ENCODE assay signal across 8 mouse cellular contexts in the genomic region with DNA sequence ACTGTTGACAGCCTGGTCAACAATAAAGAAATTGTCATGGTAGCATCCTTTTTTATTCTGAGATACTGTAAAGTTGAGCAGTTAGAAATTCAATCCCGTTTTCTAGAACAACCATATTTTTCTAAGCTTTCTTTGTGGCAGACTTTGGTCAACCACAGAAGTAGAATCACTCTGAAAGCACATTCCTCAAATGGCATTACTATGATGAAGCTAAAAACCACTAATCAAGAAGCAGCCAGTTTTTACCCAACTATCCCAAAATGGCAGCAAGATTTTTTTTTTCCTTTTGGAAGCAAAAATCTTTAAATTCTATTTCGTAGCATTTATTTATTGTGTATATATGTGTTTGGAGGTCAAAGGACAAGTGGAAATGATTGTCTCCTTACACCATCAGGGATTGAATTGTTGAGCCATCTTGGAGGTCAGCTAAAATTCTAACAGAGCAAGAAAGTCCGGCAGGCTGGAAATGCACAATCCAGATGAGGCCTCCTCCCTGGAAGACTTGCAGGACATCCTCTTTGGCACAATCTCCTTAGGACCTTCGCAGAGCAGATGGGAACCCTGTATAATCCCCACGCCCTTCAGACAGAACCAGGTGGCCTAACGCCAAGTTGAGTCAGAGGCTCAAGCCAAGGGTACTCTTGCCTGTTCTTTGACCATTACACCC. TPM values are rescaled to one million over a fixed set of nuclear protein-coding genes. Genes with fewer than 3 reads are reported as not detected.
DNase-seq lines count a peak whose midpoint lies in the region; ATAC-seq and TF ChIP-seq lines count a peak whose summit lies in the region.

No protein-coding gene starts in this region.

- no peaks in the 10 kb centered on the region for H3K9me3 ChIP-seq in heart, embryonic 11.5 days (replicated peaks; ENCODE audit: control insufficient read depth, low read length)
- no peaks in the 10 kb centered on the region for H3K9me3 ChIP-seq in forebrain, embryonic 15.5 days
- no peaks in the 10 kb centered on the region for H3K9me3 ChIP-seq in liver, postnatal 0 days (ENCODE audit: low read length)

- H3K4me2 ChIP-seq in heart, embryonic 11.5 days = peak overlapping the region; percentile 70
- peak overlapping the region; percentile 67 for H3K4me2 ChIP-seq in forebrain, embryonic 15.5 days (replicated peaks)
- peak overlapping the region; percentile 68 for H3K4me2 ChIP-seq in liver, postnatal 0 days (ENCODE audit: low read depth, low read length)

- 34% methylated on average over 6 of the region's 6 CpGs for WGBS in heart, embryonic 11.5 days (ENCODE audit: insufficient replicate concordance)
- 33% methylated on average over 6 of the region's 6 CpGs for WGBS in forebrain, embryonic 15.5 days
- 31% methylated on average over 6 of the region's 6 CpGs for WGBS in liver, postnatal 0 days (ENCODE audit: insufficient replicate concordance)

- TF ChIP-seq CTCF in liver, postnatal 0 days (IDR thresholded peaks at IDR 0.05; ENCODE audit: low read depth) = no peak

- peak overlapping the region; percentile 58 for H3K9ac ChIP-seq in heart, embryonic 11.5 days (ENCODE audit: low read depth, low read length)
- H3K9ac ChIP-seq in forebrain, embryonic 15.5 days (replicated peaks) = peak overlapping the region; percentile 86
- peak overlapping the region; percentile 54 for H3K9ac ChIP-seq in liver, postnatal 0 days (replicated peaks)

- DNase-seq in heart, postnatal 4 days = no peak
- DNase-seq in liver, postnatal 0 days = no peak
- no peak for DNase-seq in yolk sac, embryonic 10.5 days (ENCODE audit: low spot score)
- no peak for DNase-seq in adrenal gland, postnatal 25 days
- DNase-seq in adrenal gland, postnatal 10 days = no peak

- H3K27me3 ChIP-seq in heart, embryonic 11.5 days (ENCODE audit: control insufficient read depth, insufficient read depth, low read length) = no peaks in the 10 kb centered on the region
- no peaks in the 10 kb centered on the region for H3K27me3 ChIP-seq in forebrain, embryonic 15.5 days
- no peaks in the 10 kb centered on the region for H3K27me3 ChIP-seq in liver, postnatal 0 days (ENCODE audit: insufficient read depth, low read length)

- TF ChIP-seq EP300 in liver, postnatal 0 days (IDR thresholded peaks at IDR 0.05; ENCODE audit: low read depth) = no peak

- H3K4me3 ChIP-seq in heart, embryonic 11.5 days (ENCODE audit: low read depth, low read length) = peak overlapping the region; percentile 74
- peak overlapping the region; percentile 100 for H3K4me3 ChIP-seq in forebrain, embryonic 15.5 days
- peak overlapping the region; percentile 78 for H3K4me3 ChIP-seq in liver, postnatal 0 days (ENCODE audit: low read depth, low read length)

- no peaks in the 10 kb centered on the region for H3K36me3 ChIP-seq in heart, embryonic 11.5 days (ENCODE audit: control insufficient read depth, insufficient read depth, low read length)
- no peaks in the 10 kb centered on the region for H3K36me3 ChIP-seq in forebrain, embryonic 15.5 days
- H3K36me3 ChIP-seq in liver, postnatal 0 days (replicated peaks; ENCODE audit: insufficient read depth, low read length) = no peaks in the 10 kb centered on the region

- peaks cover 13% of the 10 kb centered on the region for H3K4me1 ChIP-seq in heart, embryonic 11.5 days (ENCODE audit: control insufficient read depth, insufficient read depth, low read length)
- H3K4me1 ChIP-seq in forebrain, embryonic 15.5 days = peaks cover 19% of the 10 kb centered on the region
- peaks cover 29% of the 10 kb centered on the region for H3K4me1 ChIP-seq in liver, postnatal 0 days (ENCODE audit: insufficient read depth)

- peak overlapping the region; percentile 89 for H3K27ac ChIP-seq in heart, embryonic 11.5 days (ENCODE audit: low read depth, low read length)
- H3K27ac ChIP-seq in forebrain, embryonic 15.5 days (replicated peaks) = peak overlapping the region; percentile 84
- peak overlapping the region; percentile 84 for H3K27ac ChIP-seq in liver, postnatal 0 days (ENCODE audit: low read depth)

- ATAC-seq in heart, embryonic 11.5 days (replicated peaks; ENCODE audit: insufficient number of reproducible peaks, low FRiP score, low TSS enrichment) = no peak
- peak; percentile 5 for ATAC-seq in CD4-positive, CD25-positive, alpha-beta regulatory T cell, adult 4 months
- ATAC-seq in forebrain, embryonic 15.5 days (replicated peaks) = no peak
- ATAC-seq in liver, postnatal 0 days = no peak; the same call in 1 of the 2 replicates

RNA-seq across cellular contexts. Expression of a gene that starts 0.8 kb away (rescaled TPM):
- 120 and 125 TPM in 2 replicates for polyA plus RNA-seq in heart, embryonic 11.5 days (2014; fragmentation: Nextera tagmentation; extraction: Ambion mirVana)
- total RNA-seq in heart, postnatal 4 days (2021) = 100 to 1,000 TPM; 223 to 250 TPM
- polyA plus RNA-seq in CD4-positive, CD25-positive, alpha-beta regulatory T cell, adult 4 months (2017; shearing (Covaris generic)) = 10 to 100 TPM; 84.8 to 96.8 TPM
- 65.3 and 70.1 TPM in 2 replicates for polyA plus RNA-seq in forebrain, embryonic 15.5 days (2015; fragmentation: Nextera tagmentation; extraction: Ambion mirVana)
- polyA plus RNA-seq in liver, postnatal 0 days (2015; fragmentation: Nextera tagmentation; extraction: Ambion mirVana) = 60.6 and 64.4 TPM in 2 replicates
- total RNA-seq in adrenal gland, postnatal 25 days (2021) = 46.8 and 69.7 TPM in 2 replicates
- 10 to 100 TPM; 58.1 to 69.6 TPM for total RNA-seq in adrenal gland, postnatal 10 days (2021)
